Mouse (Mus musculus) lung, postnatal 0 days (tissue): ENCODE results near the gene Hspa1b.

Source experiments
- CTCF ChIP-seq: IDR thresholded peaks from 2 replicates; pipeline ENCODE4 v1.5.1; 2016; ENCODE audit warnings: antibody characterized with exemption, mild to moderate bottlenecking
- EP300 ChIP-seq: IDR thresholded peaks from 2 replicates; pipeline ENCODE4 v1.6.1; 2016; ENCODE audit warnings: antibody characterized with exemption, mild to moderate bottlenecking, control low read depth

DNA sequence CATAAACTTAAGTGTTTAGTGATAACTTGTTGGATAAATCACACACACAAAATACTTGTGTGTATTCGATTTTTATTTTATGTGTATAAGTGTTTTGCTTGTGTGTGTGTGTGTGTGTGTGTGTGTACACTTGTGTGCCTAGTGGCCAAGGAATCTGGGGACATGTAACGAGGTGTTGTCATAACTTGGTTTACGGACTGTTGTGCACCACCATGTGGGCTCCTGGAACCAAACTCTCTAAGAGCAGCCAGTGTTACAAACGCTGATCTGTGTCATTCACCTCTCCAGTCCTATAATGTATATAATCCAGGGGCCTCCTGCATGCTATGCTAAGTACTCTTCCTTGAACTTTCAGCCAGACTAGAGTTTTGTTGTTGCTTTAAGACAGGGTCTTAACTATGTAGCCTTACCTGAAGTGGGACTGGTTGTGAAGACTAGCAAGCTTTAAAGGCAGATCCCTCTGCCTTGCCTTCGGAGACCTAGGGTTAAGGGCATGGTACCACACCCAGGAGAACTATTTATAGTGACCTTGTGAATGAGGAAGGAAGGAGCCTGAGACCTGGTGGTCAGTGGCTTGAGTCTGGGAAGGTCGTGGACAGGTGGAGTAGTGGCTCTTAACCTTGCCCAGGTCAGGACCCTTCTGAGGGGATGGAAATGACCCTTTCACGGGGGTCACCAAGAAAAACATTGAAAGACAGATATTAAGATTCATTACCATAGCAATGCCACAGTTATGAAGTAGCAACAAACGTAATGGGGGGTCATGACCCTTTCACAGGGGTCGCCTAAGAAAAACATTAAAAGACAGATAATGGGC lies 44.2 kb upstream of the Hspa1b start:
- no peak for TF ChIP-seq EP300
- TF ChIP-seq CTCF = no peak
